Mouse (Mus musculus) lung, embryonic 14.5 days (tissue): ENCODE data around the gene Fer1l4. TPM values are rescaled to one million over a fixed set of nuclear protein-coding genes. Genes with fewer than 3 reads are reported as not detected.

Source experiments
- ATAC-seq: fragments of 200-750 bp; cut with Nextera tagmentation; 2 replicates; pipeline ENCODE4 v1.8.0; 2017; ENCODE audit warnings: mild to moderate bottlenecking, moderate TSS enrichment, moderate library complexity; ENCODE audit not compliant: insufficient read depth
- DNase-seq: peaks from one replicate; pipeline ENCODE4 v3.0.0-alpha.2; 2015
- H3K27ac ChIP-seq: fragments of 300-500 bp; sonication (generic); 2 replicates; pipeline ENCODE4 v1.5.1; 2014; ENCODE audit warnings: low read depth, mild to moderate bottlenecking, moderate library complexity
- H3K27me3 ChIP-seq: fragments of 300-500 bp; sonication (generic); 2 replicates; pipeline ENCODE4 v1.6.1; 2014; ENCODE audit warnings: low read length, control low read depth; ENCODE audit not compliant: insufficient read depth
- H3K36me3 ChIP-seq: fragments of 300-500 bp; sonication (generic); 2 replicates; pipeline ENCODE4 v1.6.1; 2014; ENCODE audit warnings: control low read depth; ENCODE audit not compliant: insufficient read depth
- H3K4me1 ChIP-seq: fragments of 300-500 bp; sonication (generic); 2 replicates; pipeline ENCODE4 v1.6.1; 2014; ENCODE audit warnings: antibody characterized with exemption, control low read depth; ENCODE audit not compliant: insufficient read depth
- H3K4me2 ChIP-seq: fragments of 300-500 bp; sonication (generic); 2 replicates; pipeline ENCODE4 v1.6.1; 2014; ENCODE audit warnings: mild to moderate bottlenecking
- H3K4me3 ChIP-seq: fragments of 300-500 bp; sonication (generic); 2 replicates; pipeline ENCODE4 v1.5.1; 2014; ENCODE audit warnings: low read depth, low read length
- H3K9ac ChIP-seq: fragments of 300-500 bp; sonication (generic); 2 replicates; pipeline ENCODE4 v1.6.1; 2014
- H3K9me3 ChIP-seq: fragments of 300-500 bp; sonication (generic); 2 replicates; pipeline ENCODE4 v1.6.1; 2016; ENCODE audit warnings: low read depth, low read length, control low read depth
- CTCF ChIP-seq: IDR thresholded peaks from 2 replicates; pipeline ENCODE4 v1.5.1; 2016; ENCODE audit warnings: antibody characterized with exemption, low read depth
- WGBS: fragments of 180-500 bp; shearing (Covaris S2); extraction: QIAGEN DNeasy Blood & Tissue Kit; methylation state at CpG from one replicate; pipeline ENCODE4 v1.1.7; 2014; 5-methylcytosine and 5-hydroxymethylcytosine counted together
- polyA plus RNA-seq: library from polyadenylated mRNA; unstranded; fragments of >200 nt; fragmentation: Nextera tagmentation; extraction: Ambion mirVana; gene quantifications from 2 replicates; pipeline ENCODE4 v1.2.1, GENCODE M21; 2014

The Fer1l4 gene
- polyA plus RNA-seq, 1 experiment from 2014 or later, result not detected

DNA sequence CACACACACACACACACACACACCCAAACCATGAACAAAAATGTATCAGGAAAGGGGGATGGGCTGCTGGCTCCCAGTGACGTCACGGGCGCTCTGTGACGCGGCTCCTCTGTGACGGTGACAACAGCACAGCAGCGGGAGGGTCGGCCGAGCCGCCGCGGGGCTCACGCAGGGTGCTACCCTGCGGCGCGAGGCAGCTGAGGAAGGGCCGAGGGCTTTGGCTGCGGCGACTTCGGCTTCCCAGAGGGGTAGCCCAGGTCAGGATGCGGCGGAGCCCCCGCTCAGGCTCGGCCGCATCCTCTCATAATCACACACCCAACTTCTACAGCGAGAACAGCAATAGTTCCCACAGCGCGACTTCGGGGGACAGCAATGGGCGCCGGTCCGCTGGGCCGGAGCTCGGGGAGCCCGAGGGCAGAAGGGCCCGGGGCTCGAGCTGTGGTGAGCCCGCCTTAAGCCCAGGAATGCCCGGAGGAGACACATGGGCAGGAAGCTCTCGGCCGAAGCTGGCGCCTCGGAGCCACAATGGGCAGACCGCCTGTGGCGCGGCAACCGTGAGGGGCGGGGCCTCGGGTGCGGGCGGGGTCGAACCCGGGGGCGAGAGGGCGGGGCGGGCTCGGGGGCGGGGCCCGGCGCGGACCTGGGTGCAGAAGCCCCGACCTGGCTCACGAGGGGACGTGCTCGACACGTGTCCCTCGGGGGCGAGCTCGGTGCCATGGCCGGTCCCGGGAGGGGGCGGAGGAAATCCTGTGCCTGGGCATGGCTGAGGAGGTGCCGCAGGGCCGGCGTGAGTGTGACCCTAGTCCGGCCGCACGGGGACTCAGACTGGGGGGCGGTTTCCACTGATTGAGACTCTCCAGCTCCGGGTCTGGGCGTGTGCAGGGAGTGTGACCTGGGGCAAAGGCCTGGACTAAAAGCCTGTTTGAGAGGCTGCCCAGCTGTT lies 12.6 kb upstream of the Fer1l4 start, which contains the start of gene Spag4:
TSS of gene Spag4 (plus strand) at position 77 of the 943 bp plus-strand sequence.
- Histone ChIP-seq H3K4me1 (no peaks in the 10 kb centered on the region), H3K27me3 (no peaks in the 10 kb centered on the region), H3K4me3 (peak within 1 kb of the TSS; percentile 73), H3K9ac (peak within 1 kb of the TSS; percentile 87), H3K27ac (peak within 1 kb of the TSS; percentile 88), H3K36me3 (peaks cover 23% of the 10 kb centered on the region), H3K4me2 (peak within 1 kb of the TSS; percentile 95), H3K9me3 (no peaks in the 10 kb centered on the region)
- no peak for TF ChIP-seq CTCF
- WGBS, result under 1% methylated on average over 78 of the region's 81 CpGs
- ATAC-seq (peak; percentile 82), DNase-seq (peak; percentile 87)

DNA sequence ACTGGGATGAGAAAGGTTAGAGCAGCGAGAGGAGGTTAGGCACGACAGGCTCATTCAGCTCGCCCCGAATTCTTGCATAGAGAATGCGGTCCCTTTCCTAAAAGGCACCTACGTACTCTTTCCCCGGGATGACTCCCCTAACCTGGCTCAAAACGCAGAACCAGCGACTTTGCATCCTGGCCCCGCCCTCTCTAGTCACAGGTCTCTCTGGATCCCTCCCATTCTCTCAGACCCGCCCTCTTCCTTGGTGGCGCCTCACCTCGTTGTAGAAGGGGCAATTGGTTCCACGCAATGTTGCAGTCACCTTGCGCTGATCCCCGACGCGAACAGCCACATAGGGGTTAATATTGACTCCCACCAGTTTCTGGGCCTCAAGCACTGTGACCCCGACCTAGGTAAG lies 4.8 kb downstream of the Fer1l4 start:
- Histone ChIP-seq H3K4me3 (no peak overlapping the region), H3K4me2 (peak overlapping the region; percentile 36), H3K27ac (no peak overlapping the region), H3K9ac (no peak overlapping the region), H3K4me1 (no peaks in the 10 kb centered on the region), H3K9me3 (no peaks in the 10 kb centered on the region), H3K36me3 (no peaks in the 10 kb centered on the region), H3K27me3 (no peaks in the 10 kb centered on the region)
- 7% methylated on average over 19 of the region's 19 CpGs for WGBS
- ATAC-seq (no peak), DNase-seq (peak; percentile 26)
- TF ChIP-seq CTCF, result no peak

DNA sequence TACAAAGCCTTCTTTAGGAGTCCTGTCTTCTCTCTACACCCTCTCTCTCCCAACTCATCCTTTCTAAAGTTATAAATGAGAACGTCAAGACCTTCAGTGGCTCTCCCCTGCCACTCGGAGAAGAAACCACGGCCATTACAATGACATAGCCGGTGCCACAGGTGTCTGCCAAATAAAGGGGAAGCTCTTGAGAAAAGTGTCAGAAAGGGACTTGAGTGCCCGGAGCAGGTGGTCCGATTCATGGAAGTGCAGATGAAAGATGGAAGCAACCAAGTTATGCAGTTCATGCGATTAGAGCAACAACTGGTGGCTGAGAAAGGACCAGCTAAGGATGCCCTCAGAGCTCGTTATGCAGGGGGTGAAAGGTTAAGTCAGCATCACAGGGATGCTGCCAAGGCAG lies 9.8 kb downstream of the Fer1l4 start:
- ATAC-seq (no peak), DNase-seq (no peak)
- H3K4me3 ChIP-seq, result no peak overlapping the region
- 76% methylated on average over 8 of the region's 8 CpGs for WGBS
- no peak overlapping the region for H3K9ac ChIP-seq
- H3K36me3 ChIP-seq, result no peaks in the 10 kb centered on the region
- H3K27ac ChIP-seq, result no peak overlapping the region
- no peaks in the 10 kb centered on the region for H3K9me3 ChIP-seq
- no peak for TF ChIP-seq CTCF
- H3K4me2 ChIP-seq, result no peak overlapping the region
- H3K4me1 ChIP-seq, result no peaks in the 10 kb centered on the region
- H3K27me3 ChIP-seq, result no peaks in the 10 kb centered on the region

DNA sequence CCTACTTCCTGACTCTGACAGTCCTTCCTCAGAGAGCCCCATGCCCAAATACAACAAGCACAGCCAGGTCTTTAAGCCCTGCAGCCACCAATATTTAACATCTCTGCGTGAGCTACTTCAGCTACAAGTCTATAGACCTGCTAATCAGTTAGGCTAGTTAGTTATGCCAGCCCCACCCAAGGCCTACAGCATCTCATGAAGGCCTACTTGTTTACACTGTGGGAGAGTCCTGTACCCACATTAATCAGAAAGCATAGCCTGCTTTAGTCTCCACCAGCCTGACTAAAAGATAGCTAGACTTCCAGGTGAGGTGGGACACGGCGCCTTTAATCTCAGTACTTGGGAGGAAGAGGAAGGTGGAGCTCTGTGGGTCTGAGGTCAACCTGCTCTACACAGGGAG lies 13.4 kb downstream of the Fer1l4 start:
- no peaks in the 10 kb centered on the region for H3K27me3 ChIP-seq
- H3K36me3 ChIP-seq, result no peaks in the 10 kb centered on the region
- no peak overlapping the region for H3K4me2 ChIP-seq
- H3K9ac ChIP-seq, result no peak overlapping the region
- no peaks in the 10 kb centered on the region for H3K4me1 ChIP-seq
- DNase-seq, result no peak
- no peak overlapping the region for H3K27ac ChIP-seq
- TF ChIP-seq CTCF, result no peak
- no peak overlapping the region for H3K4me3 ChIP-seq
- no peak for ATAC-seq
- H3K9me3 ChIP-seq, result no peaks in the 10 kb centered on the region
- 84% methylated on average over 3 of the region's 3 CpGs for WGBS

DNA sequence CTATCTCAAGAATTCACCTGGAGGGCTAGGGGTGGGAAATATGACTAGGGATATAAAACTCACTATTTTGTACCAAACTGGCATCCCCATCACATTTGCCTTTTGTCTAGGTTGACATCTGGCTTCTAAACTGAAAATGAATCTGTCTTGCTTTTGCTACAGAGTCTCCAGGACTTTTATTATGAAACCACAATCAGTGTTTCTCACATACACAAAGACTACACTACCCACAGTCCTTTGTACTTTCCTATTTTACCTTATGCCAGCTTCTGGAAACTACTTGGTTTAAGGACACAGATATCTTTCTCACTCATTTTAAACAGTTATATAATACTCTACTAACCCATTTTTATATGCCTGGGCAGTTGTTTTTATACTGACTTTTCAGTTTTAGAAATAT lies 27.3 kb downstream of the Fer1l4 start:
- no peaks in the 10 kb centered on the region for H3K9me3 ChIP-seq
- DNase-seq (no peak), ATAC-seq (no peak)
- H3K27ac ChIP-seq, result no peak overlapping the region
- no peak for TF ChIP-seq CTCF
- H3K27me3 ChIP-seq, result no peaks in the 10 kb centered on the region
- no peaks in the 10 kb centered on the region for H3K4me1 ChIP-seq
- no peak overlapping the region for H3K4me2 ChIP-seq
- H3K36me3 ChIP-seq, result no peaks in the 10 kb centered on the region
- H3K4me3 ChIP-seq, result no peak overlapping the region
- no peak overlapping the region for H3K9ac ChIP-seq

DNA sequence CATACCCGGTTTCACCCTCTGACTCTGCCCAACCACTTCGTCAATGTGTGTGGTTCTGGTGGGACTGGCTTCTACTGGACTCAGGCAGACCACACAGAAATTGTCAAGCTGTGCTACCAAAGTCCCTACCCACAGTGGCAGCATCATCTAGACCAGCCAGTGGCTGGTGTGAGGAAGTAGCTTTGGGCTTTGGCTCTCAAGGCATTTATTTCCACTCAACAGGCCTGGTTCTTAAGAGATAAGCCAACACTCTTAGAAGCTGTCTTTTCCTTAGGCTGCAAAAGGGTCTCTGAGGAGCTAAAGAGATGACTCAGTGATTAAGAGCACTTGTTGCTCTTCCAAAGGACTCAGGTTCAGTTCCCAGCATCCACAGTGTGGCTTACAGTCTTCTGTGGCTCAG lies 31.0 kb downstream of the Fer1l4 start:
- no peaks in the 10 kb centered on the region for H3K4me1 ChIP-seq
- H3K27ac ChIP-seq, result no peak overlapping the region
- no peak for ATAC-seq
- TF ChIP-seq CTCF, result no peak
- WGBS, result 88% methylated on average over 2 of the region's 2 CpGs
- H3K27me3 ChIP-seq, result no peaks in the 10 kb centered on the region
- peaks cover 22% of the 10 kb centered on the region for H3K36me3 ChIP-seq
- H3K4me2 ChIP-seq, result no peak overlapping the region
- H3K9me3 ChIP-seq, result no peaks in the 10 kb centered on the region
- H3K9ac ChIP-seq, result no peak overlapping the region
- DNase-seq, result no peak
- H3K4me3 ChIP-seq, result no peak overlapping the region

DNA sequence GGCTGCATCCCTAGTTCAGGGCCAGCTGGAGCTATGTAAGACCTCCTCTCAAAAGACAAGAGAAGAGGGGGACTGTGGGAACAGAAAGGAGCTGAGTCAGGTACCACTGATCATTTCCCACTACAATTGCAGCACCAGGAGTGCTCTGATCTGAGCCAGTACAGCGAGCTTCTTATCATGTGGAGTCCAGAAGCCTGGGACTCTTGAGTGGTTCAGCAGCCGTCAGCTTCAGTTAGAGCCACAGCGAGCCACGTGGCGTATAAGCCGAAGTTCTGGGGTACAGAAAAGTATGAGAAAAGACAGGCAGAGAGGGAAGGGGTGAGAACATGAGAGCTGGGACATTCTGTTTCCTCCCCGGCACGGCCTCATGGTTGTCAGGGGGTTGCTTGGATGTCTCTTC lies 31.5 kb downstream of the Fer1l4 start:
- no peak overlapping the region for H3K4me3 ChIP-seq
- no peak overlapping the region for H3K9ac ChIP-seq
- no peak overlapping the region for H3K4me2 ChIP-seq
- H3K27ac ChIP-seq, result no peak overlapping the region
- DNase-seq (no peak), ATAC-seq (no peak)
- no peaks in the 10 kb centered on the region for H3K27me3 ChIP-seq
- H3K9me3 ChIP-seq, result no peaks in the 10 kb centered on the region
- H3K36me3 ChIP-seq, result peaks cover 28% of the 10 kb centered on the region
- 83% methylated on average over 8 of the region's 8 CpGs for WGBS
- TF ChIP-seq CTCF, result no peak
- no peaks in the 10 kb centered on the region for H3K4me1 ChIP-seq
